Mouse (Mus musculus) C2C12 (cell line): ENCODE measurements around the gene Gpatch8.

Source experiments
- CTCF ChIP-seq: IDR thresholded peaks from one replicate; pipeline ENCODE4 v1.5.1; 2011; ENCODE audit not compliant: control insufficient read depth, insufficient read depth, insufficient read length
- MAX ChIP-seq: IDR thresholded peaks from one replicate; pipeline ENCODE4 v1.6.1; 2011; ENCODE audit warnings: mild to moderate bottlenecking, control low read depth

DNA sequence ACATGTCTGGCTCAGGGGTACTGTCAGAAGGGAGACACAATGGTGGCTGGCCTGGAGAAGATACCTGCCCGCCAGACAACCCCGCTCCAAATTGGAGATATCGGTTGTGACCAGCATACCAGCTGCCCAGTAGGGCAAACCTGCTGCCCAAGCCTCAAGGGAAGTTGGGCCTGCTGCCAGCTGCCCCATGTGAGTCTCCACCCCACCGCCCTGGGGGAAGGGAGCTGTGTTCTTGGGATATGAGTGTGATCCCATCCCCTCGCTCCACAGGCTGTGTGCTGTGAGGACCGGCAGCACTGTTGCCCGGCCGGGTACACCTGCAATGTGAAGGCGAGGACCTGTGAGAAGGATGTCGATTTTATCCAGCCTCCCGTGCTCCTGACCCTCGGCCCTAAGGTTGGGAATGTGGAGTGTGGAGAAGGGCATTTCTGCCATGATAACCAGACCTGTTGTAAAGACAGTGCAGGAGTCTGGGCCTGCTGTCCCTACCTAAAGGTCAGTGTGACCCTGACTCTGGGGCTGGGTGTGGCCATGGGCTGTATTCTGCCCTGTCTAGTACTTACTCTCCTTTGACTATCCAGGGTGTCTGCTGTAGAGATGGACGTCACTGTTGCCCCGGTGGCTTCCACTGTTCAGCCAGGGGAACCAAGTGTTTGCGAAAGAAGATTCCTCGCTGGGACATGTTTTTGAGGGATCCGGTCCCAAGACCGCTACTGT, 120.3 kb downstream of the Gpatch8 start:
- no peak for TF ChIP-seq CTCF
- no peak for TF ChIP-seq MAX
